Mouse (Mus musculus): ENCODE measurements at regions not wholly inside any gene's neighbourhood (a gene's known extent, or its start where the extent isn't known, plus 50 kb on each side); places are given as distances from the start of the nearest gene placed in this dataset.

DNA sequence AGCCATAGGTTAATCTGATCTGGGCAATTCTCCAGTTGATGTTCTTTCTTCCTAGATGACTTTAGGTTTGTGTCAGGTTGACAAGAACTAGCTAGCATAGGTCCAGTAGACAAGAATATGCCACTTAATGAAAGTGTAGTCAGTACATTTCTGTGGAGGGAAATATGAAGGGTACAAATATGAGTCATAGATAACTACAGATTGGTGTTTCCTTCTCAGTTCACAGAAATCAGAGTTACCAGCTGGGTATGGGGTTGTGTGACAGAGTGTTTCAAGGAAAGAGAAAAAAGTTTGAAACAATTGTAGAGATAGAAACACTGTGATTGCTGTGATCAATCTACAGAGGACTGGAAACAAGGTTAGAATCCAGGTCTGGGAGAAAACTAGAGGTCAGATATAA lies 337.0 kb upstream of the Rnaseh2b start:
- TF ChIP-seq EP300 (IDR thresholded peaks at IDR 0.05): no peak
- TF ChIP-seq CTCF (IDR thresholded peaks at IDR 0.05): no peak
